Mouse (Mus musculus) c-Kit-positive CD71-positive TER-119-positive erythroid progenitor cells, embryonic 14.5 days (primary cell): ENCODE data around the gene Lhx9.

Source experiments
- DNase-seq: peaks from one replicate; pipeline ENCODE4 v3.0.0-alpha.2; 2013; ENCODE audit warnings: low spot score

Lhx9 gene

GRCm38 (mm10) chr1:138839809-138840430 is 8.5 kb downstream of the Lhx9 start:
- DNase-seq = no peak

DNA sequence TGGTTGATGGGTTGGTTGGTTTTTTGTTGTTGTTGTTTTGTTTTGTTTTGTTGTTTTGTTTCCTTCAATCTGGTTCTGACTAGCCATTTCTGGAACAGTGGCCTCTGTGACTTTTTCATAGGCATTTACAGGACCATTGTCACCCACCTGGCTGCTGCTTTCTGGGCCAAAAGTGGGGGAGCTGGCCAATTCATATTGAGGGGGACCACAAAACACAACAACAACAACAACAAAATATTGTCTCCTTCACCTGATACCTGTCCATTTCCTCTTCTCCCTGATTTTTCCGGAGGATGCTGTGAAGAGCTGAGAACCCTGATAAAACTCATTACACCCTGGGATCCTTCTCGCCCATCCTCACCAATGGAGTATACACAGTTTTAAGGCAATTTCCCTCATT is 9.1 kb downstream of the Lhx9 start:
- DNase-seq = no peak

GRCm38 (mm10) chr1:138837786-138838743 is 10.3 kb downstream of the Lhx9 start:
- no peak for DNase-seq

DNA sequence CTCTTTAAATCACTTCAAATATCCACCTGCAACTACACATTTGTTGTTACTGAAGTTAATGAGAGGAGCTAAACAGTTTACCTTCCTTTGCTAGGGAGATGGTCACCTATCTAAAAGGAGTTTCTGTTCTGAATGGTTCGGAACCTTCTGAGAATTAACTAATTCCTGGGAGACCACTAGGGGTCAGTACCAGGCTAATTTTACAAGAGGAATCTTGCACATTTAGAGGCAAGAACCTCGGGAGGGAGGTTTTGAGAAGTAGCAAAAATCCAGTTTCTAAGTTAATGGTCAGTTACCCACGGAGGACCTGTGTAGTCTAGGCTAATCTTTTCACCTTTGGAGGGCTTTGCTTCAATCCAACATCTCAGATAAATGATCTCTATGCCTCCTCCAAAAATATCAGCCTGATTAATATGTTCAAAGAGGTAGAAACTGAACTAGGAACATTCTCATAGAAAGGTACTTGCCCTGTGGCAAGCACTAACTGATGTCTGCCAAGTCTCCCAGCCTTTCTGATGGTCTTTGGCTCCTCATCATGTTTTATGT is 12.9 kb downstream of the Lhx9 start:
- DNase-seq = no peak

- DNase-seq = peak; percentile 57
Measured at GRCm38 (mm10) chr1:138831309-138831708, 17.1 kb downstream of the Lhx9 start.

DNA sequence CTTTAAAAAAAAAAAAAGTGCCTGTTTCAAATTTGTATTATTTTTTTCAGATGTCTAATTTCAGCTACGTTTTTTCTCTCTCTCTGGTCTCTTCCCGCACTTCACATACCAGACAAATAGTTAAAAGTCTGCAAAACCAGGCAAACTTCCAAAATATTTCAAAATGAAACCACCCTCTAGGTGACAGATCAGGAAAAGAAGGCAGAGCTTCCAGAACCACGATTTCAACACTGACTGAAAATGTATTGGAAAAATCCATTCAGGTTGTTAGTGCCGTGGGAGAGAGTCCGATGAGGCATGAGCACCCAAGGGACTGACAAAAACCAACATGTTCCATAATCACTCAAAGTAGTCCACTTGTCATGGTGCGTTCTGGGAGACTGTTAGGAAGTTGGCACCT is 21.5 kb downstream of the Lhx9 start:
- no peak for DNase-seq

GRCm38 (mm10) chr1:138822985-138823322 is 25.4 kb downstream of the Lhx9 start:
- DNase-seq = no peak

DNA sequence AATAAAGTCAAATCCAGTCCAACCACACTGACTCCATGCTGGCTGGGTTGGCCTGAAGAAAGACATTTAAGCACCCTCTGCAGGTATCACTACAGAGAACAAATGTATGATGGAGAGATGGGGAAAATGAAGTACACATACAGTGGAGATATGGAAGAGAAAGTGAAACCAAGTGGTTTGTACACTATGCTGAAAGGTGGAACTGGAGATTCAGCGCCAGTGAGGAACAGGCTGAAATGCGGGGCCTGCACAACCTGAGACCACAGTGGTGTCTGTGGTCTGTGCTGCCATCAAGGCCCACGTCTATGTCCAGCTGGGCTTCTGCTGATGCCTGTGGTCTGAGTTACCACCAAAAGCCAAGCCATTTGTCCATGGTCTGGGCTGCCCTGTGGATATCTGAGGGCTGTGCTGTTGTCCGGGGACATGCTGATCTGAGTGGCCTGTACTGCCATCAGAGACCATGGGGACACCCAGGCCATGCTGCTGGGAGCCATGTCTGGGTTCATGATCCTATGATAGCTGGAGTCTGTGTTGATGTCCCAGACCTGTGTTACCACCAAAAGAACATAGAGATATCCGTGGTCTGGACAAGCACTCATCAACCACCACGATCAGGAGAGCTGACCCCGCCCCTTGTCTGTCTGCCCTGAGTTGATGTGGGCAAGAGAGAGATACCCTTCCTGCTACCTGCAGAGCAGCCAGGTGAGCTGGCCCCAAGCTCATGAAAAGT is 26.0 kb downstream of the Lhx9 start:
- DNase-seq = no peak

DNA sequence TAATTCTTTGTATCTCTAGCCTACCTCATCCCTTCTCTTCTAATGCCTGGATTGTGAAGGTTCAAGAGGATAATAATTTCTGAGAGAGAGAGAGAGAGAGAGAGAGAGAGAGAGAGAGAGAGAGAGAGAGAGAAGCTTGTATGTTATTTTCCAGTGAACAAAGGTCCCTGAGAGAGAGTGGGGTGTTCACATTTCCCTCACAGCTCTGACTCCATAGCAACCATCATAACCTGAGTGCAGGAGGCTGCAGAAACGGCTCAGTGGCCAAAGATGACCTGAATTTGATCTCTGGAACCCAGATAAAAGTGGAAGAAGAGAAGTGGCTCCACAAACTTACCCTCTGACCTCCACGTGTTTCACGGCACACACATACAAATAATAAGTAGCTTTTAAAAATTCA is 46.6 kb downstream of the Lhx9 start:
- DNase-seq = no peak

DNA sequence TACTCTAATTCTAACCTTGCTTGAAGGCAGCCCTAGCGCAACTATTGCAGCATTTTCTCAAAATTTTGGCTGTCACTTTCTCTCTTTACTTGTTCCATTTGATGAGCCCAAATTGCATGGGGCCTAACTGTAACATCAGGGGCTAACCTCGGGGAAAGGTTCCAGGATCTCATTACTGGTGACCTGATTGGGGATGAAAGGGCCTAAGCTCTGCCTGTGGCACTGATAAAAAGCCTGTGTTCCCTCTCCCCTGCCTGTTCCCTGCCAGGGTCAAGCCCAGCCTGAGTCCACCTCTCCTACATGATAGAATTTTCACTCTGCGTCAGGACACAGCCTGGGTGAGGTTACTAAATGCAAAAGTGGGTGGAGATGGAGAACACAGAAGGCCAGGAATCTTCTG is 47.1 kb downstream of the Lhx9 start:
- no peak for DNase-seq

- no peak for DNase-seq
Measured at GRCm38 (mm10) chr1:138799692-138800314, 48.6 kb downstream of the Lhx9 start.

- DNase-seq = no peak
Measured at GRCm38 (mm10) chr1:138798110-138798509, 50.3 kb downstream of the Lhx9 start.

DNA sequence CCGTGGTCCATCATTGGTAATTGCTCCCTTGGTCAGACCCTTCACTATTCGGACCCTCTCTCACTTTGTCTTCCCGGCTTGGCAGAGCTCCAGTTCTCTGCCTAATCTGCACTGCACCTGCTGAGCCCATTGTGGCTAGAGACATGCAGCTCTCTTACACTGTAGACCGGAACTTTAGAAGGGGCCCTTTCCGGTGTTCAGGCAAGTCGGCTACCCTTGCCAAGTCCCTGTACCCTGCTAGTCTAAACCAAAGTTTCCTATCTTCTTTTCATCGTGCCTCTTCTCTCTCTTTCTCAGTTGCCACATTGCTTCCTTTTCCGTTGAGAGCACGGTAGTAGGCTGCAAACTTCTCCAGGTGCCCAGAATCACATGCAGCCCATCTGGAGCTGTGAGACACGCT is 62.5 kb downstream of the Lhx9 start:
- DNase-seq = no peak

- DNase-seq = no peak
Measured at GRCm38 (mm10) chr1:138784019-138784418, 64.4 kb downstream of the Lhx9 start.
